Mouse (Mus musculus) thymus, adult 2 months (tissue): ENCODE measurements around the gene Plppr2.

ENCODE experiments used
- CTCF ChIP-seq: fragments of 200-500 bp; IDR thresholded peaks from 2 replicates; pipeline ENCODE4 v1.5.1; 2012; ENCODE audit warnings: mild to moderate bottlenecking, control low read depth, low read length, moderate library complexity, borderline replicate concordance; ENCODE audit not compliant: control insufficient read depth, poor library complexity, insufficient read depth; ENCODE audit errors: extremely low read depth
- POLR2A ChIP-seq: fragments of 200-500 bp; IDR thresholded peaks from 2 replicates; pipeline ENCODE4 v1.6.1; 2012; ENCODE audit warnings: mild to moderate bottlenecking, low read length, control low read depth, moderate library complexity; ENCODE audit not compliant: control insufficient read depth, poor library complexity, insufficient read depth; ENCODE audit errors: extremely low read depth

GRCm38 (mm10) chr9:21916851-21917492 is 19.9 kb upstream of the Plppr2 start:
- no peak for TF ChIP-seq CTCF
- no peak for TF ChIP-seq POLR2A
